Mouse (Mus musculus): Measurements from ENCODE around the gene Tmem199. TPM values are rescaled to one million over a fixed set of nuclear protein-coding genes. Genes with fewer than 3 reads are reported as not detected.
A peak's percentile ranks its signal among the peaks of the same experiment; 100 is the strongest.

Gene Tmem199
- polyA plus RNA-seq, 1 experiment from 2014 or later = 48.0 TPM

DNA sequence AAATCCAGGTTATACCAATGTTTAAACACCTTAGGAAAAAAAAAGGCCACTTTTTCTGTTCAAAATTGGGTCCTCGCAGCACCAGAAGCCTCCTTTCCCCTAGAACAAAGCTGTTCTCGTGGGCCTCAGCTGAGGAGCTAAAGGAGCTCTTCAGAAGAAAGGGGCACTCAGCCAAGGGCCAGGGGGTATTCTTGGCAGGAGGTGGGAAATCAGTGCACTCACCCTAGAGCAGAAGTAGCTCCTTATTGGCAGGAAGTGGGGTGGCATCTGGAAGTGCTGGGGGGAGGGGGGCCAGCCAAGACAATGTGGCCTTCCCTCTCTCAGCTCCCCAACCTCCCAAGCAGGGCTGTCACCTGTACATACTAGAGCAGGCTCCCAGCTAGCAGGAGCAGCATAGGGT lies 12.9 kb upstream of the Tmem199 start:
- no peaks in the 10 kb centered on the region for H3K27me3 ChIP-seq
- in situ Hi-C loops (cut with MboI; ENCODE audit: low pct_unique_long_range_greater_than_20kb) = no loop called here
- no peak for TF ChIP-seq CTCF (IDR thresholded peaks at IDR 0.05)
- DNase-seq (ENCODE audit: low read depth, low spot score) (no peak), ATAC-seq (no peak)
- POLR2A ChIA-PET = interaction anchor here (0.5 to 1.1 kb wide), 3 partner anchors 15 to 325 kb away, joined by 3 to 4 read pairs (median 3); no protein-coding TSS in a partner anchor
- CTCF ChIA-PET = interaction anchor here (1.1 kb wide), 1 partner anchor 11 kb away, joined by 6 read pairs; the partner anchor contains the start of genes Ift20 and Tnfaip1

DNA sequence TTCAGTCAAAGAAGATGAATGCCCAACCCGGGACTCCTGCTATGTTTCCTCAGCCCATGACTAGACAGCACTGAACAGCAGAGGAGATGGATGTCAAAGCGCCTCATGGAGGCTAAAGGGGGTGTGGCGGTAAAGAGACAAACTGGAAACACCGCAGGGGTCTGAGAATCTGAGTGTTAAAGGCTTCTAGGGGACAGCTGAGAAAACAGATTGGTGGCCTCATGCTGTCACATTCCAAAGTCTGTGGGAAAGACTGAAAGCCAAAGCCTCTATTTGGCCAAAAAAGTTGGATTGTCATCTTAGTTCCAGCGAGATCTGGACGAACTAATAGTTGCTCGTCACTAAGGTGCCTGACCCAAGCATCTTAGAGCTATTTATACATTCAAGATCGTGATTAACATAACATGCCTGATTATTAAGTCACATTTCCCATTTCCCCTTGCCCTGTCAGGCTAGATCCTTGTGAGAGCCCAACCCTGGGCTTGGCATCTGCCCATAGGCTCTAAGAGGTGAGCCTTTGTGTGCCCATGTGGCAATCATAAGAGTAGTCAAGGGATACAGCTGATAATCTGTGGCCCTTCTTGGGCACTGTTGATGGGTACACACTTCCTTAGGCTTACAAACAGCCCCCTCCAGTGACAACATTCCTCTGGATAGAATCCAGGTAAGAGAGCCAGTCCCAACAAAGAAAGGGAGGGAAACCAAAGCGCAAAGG lies 11.4 kb upstream of the Tmem199 start:
- no peaks in the 10 kb centered on the region for H3K27me3 ChIP-seq
- no peak for ATAC-seq
- ChIA-PET CTCF (interaction anchor here (1.5 to 1.8 kb wide), 2 partner anchors 10 to 12 kb away, joined by 4 to 10 read pairs; no protein-coding TSS in a partner anchor), POLR2A (interaction anchor here (0.6 kb wide), 1 partner anchor 18 kb away, joined by 9 read pairs; no protein-coding TSS in a partner anchor)
- DNase-seq (ENCODE audit: low read depth, low spot score) = no peak
- TF ChIP-seq CTCF (IDR thresholded peaks at IDR 0.05) = no peak
- in situ Hi-C loops (cut with MboI; ENCODE audit: low pct_unique_long_range_greater_than_20kb) = no loop called here

DNA sequence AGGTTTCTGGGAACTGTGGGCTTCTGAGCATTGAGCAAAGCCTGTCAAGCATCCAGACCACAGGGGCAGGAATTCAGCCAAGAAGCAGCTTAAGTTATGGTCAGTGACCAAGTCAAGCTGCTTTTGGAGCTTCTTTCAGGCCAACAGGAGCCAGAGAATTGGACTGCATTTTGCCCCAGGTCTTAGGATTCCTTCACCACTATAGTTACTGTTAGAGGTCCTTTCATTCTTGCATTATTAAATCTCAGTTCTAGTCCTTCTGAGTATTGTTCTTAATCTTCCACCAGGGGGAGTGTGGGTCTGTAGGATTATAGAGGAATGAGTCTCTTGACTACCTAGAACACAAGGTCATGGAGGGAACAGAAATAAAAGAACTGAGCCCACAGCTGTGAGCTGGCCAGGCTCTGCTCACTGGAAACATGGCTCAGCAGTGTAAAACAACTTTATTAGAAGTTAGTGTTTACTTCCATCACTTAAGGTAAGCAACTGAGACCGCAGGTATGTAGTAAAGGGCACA lies 10.6 kb upstream of the Tmem199 start:
- in situ Hi-C loops (cut with MboI; ENCODE audit: low pct_unique_long_range_greater_than_20kb) = no loop called here
- CTCF ChIA-PET = interaction anchor here (1.5 to 1.8 kb wide), 2 partner anchors 11 to 13 kb away, joined by 4 to 10 read pairs; no protein-coding TSS in a partner anchor
- ATAC-seq (peak; percentile 73), DNase-seq (ENCODE audit: low read depth, low spot score) (peak; percentile 84)
- no peaks in the 10 kb centered on the region for H3K27me3 ChIP-seq
- TF ChIP-seq CTCF (IDR thresholded peaks at IDR 0.05) = no peak
- POLR2A ChIA-PET = no interaction called here

DNA sequence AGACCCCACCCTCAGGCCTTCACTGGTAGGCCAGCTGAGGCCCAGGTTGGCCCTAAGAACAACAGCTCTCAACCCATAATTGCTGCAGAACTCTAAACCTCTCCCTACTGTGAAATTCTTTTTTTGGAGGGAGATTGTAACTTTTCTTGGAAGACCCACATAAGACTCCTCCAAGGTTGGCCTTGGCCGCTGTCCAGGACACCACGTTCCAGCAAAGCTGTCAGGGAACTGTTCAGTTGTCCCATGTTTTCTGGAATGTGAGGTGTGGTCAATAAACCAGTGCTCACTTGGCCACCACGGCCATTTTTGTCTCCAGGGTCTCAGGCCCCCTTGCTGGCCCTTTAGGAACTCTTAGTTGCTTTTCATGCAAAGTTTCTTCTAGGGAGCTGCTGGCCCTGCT lies 9.9 kb upstream of the Tmem199 start:
- DNase-seq (ENCODE audit: low read depth, low spot score) (no peak), ATAC-seq (no peak)
- CTCF ChIA-PET = interaction anchor here (1.5 to 1.8 kb wide), 2 partner anchors 11 to 13 kb away, joined by 4 to 10 read pairs; no protein-coding TSS in a partner anchor
- TF ChIP-seq CTCF (IDR thresholded peaks at IDR 0.05) = no peak
- in situ Hi-C loops (cut with MboI; ENCODE audit: low pct_unique_long_range_greater_than_20kb) = no loop called here
- H3K27me3 ChIP-seq = no peaks in the 10 kb centered on the region
- POLR2A ChIA-PET = no interaction called here

DNA sequence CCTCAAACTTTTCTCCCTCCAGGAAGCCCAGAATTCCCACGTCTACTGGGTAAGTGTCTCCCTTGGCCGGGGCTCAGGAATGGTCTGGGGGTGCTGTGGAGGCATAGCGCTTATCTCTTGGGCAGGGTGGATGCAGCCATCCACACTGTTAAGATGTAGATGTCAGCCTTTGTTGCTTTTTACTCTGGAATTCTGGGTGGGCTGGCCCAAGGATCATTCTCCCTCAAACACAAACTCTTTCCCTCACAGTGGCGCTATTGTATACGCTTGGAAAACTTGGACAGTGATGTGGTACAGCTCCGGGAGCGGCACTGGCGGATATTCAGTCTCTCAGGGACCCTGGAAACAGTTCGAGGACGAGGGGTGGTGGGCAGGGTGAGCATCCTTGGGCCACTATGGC lies 7.0 kb upstream of the Tmem199 start:
- ATAC-seq = no peak
- DNase-seq (ENCODE audit: low read depth, low spot score) = no peak
- ChIA-PET POLR2A (no interaction called here), CTCF (no interaction called here)
- no peaks in the 10 kb centered on the region for H3K27me3 ChIP-seq
- no peak for TF ChIP-seq CTCF (IDR thresholded peaks at IDR 0.05)
- in situ Hi-C loops (cut with MboI; ENCODE audit: low pct_unique_long_range_greater_than_20kb) = no loop called here

DNA sequence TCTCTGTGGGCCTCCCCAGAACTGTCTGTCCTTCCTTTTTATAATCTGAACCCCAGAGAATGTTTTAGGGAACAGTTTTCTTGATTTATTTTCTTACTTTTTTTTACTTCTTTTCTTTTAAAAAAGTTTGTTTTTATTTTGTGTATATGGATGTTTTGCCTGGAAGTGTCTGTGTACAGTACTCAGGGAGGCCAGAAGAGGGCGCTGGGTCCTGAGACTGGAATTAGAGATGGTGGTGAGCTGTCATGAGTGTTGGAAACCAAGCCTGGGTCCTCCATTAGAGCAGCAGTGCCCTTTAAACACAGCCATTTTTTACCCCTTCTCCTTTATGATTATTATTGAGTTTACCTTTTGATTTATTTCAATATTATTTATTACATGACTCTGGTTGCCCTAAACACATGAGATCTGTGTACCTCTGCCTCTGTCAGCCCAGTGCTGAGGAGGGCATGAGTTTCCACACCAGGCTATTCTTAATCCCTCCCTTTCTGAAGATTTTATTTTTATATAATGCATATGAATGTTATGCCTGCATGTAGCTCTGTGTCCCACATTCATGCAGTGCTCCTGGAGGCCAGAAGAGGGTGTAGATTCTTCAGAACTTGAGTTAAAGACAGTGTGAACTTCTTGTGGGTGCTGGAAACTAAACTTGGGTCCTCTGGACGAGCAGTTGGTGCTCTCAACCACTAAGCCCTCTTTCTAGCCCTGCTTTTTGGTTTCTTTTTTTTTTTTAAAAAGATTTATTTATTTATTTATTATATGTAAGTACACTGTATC lies 3.8 kb upstream of the Tmem199 start:
- H3K27me3 ChIP-seq = no peaks in the 10 kb centered on the region
- peak; percentile 60 for TF ChIP-seq CTCF (IDR thresholded peaks at IDR 0.05)
- ChIA-PET CTCF (interaction anchor here (0.7 kb wide), 1 partner anchor 10 kb away, joined by 3 read pairs; no protein-coding TSS in a partner anchor), POLR2A (no interaction called here)
- in situ Hi-C loops (cut with MboI; ENCODE audit: low pct_unique_long_range_greater_than_20kb) = no loop called here
- ATAC-seq (no peak), DNase-seq (ENCODE audit: low read depth, low spot score) (no peak)

DNA sequence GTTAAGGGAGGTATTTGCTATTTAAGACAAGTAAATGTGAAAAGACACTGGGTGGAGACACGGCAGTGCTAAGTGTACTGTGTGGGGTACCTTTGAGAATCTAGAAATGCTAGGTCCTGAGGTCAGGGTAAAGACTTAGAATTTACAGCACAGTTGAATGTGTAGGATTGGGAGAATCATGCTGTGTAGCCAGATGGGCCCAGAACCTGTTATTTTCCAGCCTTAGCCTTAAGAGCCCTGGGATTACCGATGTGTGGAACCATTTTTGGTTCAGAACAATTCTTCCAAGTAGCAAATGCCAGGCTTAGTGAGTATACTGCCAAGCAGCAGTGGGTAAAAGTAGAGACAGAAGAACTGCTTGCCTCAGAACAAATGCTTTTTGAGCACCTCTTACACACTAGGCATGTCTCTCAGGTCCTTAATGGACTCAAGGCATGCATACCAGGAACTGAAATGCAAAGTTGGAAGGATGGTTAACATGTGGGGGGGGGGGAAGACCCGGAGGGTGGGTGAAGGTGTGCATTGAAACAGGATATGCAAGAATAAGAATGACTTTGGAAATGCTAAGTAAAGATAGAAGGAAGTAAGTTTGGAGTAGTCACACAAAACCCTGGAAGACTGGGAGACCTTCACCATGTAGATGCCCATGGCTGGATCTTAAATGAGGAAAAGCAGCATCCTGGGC lies 1.3 kb upstream of the Tmem199 start:
- in situ Hi-C loops (cut with MboI; ENCODE audit: low pct_unique_long_range_greater_than_20kb) = no loop called here
- CTCF ChIA-PET = no interaction called here
- POLR2A ChIA-PET = no interaction called here
- no peak for ATAC-seq
- no peak for TF ChIP-seq CTCF (IDR thresholded peaks at IDR 0.05)
- no peaks in the 10 kb centered on the region for H3K27me3 ChIP-seq
- DNase-seq (ENCODE audit: low read depth, low spot score) = no peak

DNA sequence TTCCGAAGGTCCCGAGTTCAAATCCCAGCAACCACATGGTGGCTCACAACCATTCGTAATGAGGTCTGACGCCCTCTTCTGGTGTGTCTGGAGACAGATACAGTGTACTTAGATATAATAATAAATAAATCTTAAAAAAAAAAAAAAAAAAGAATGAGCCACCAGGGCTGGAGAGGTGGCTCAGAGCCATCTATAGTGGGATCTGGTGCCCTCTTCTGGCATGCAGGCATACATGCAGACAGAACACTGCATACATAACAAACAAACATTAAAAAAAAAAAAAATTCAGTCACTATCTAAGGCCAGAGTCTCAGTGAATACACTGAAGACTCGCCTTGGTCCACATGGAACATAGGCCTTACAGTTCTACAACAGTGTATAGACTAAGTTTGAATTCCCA lies 2.8 kb downstream of the Tmem199 start:
- TF ChIP-seq CTCF (IDR thresholded peaks at IDR 0.05) = no peak
- CTCF ChIA-PET = interaction anchor here (0.6 to 1.5 kb wide), 2 partner anchors 10 to 538 kb away, joined by 3 to 6 read pairs; partner anchors contain the start of gene Vtn
- ATAC-seq (no peak), DNase-seq (ENCODE audit: low read depth, low spot score) (no peak)
- no peaks in the 10 kb centered on the region for H3K27me3 ChIP-seq
- POLR2A ChIA-PET = no interaction called here
- in situ Hi-C loops (cut with MboI; ENCODE audit: low pct_unique_long_range_greater_than_20kb) = no loop called here

DNA sequence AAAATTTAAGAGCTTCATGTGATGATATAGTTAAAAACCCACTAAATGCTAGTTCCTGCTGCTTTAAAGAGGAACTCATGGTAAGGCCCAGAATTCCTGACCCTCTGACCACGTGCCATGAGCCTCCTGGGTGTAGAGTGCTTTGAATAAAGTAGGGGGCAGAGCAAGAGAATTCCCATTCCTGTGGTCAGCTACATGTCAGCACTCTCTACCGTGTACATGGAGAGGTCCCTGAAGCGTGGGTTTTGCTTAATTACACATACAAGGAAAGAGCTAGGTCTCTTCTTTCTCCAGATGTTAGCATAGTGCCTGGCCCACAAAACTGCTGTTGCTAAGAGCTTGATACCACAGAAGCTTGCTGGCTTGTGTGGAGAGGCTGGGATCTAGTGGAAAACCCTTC lies 6.5 kb downstream of the Tmem199 start:
- peaks cover 12% of the 10 kb centered on the region for H3K27me3 ChIP-seq
- ChIA-PET CTCF (no interaction called here), POLR2A (no interaction called here)
- ATAC-seq (no peak), DNase-seq (ENCODE audit: low read depth, low spot score) (no peak)
- in situ Hi-C loops (cut with MboI; ENCODE audit: low pct_unique_long_range_greater_than_20kb) = no loop called here
- no peak for TF ChIP-seq CTCF (IDR thresholded peaks at IDR 0.05)

DNA sequence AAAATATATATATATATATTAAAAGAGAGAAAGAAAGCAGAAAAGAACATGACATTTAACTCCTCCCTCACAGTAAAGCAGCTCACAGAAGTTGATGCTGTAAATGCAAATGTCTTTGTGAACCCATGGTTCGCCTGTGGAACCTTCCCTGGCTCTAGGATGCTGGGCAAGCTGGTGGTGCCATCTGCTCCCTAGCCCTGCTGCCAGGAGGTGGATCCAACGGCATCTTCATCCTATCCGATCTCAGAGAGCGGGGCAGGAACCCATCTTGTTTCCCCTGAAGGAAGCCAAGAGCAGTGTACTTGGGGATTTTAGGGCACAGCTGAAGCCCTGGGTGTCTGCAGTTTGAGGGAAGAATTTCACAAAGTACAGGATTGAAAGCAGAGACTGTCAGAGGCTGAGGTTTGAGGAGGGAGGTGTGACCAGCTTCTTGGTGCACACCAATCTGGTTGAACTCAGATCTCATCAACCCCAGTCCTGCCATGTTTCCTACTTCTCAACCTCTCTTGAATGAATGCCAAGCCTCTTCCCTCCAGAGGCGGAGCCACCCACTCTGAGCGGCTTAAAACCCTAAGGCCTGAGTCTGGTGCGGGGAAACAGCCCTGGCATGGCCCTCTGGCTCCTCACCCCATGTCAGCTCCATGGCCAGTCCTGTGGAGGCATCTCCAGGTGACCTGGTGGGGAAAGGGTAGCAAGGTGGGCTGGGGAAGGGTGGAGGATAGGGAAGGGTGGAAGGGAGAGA lies 8.9 kb downstream of the Tmem199 start, which contains the start of gene Sebox:
TSS of gene Sebox (plus strand) at position 539 of the 742 bp plus-strand sequence.
- DNase-seq (ENCODE audit: low read depth, low spot score) (no peak), ATAC-seq (no peak)
- POLR2A ChIA-PET = interaction anchor here (0.6 to 1.2 kb wide), 2 partner anchors 37 to 97 kb away, joined by 3 read pairs; partner anchors contain the start of gene Slc46a1
- no peak for TF ChIP-seq CTCF (IDR thresholded peaks at IDR 0.05)
- peaks cover 28% of the 10 kb centered on the region for H3K27me3 ChIP-seq
- in situ Hi-C loops (cut with MboI; ENCODE audit: low pct_unique_long_range_greater_than_20kb) = no loop called here
- CTCF ChIA-PET = no interaction called here
